Mouse (Mus musculus) adrenal gland, adult 18-20 months (tissue): ENCODE results near the gene Cep78. TPM values are rescaled to one million over a fixed set of nuclear protein-coding genes. Genes with fewer than 3 reads are reported as not detected.
A peak's percentile ranks its signal among the peaks of the same experiment; 100 is the strongest.

Source experiments
- DNase-seq, 2 experiments: peaks; one replicate each; pipeline ENCODE4 v3.0.0; 2021 to 2022; ENCODE audit warnings: low spot score in 2 of 2
- long read RNA-seq, 2 experiments: library from polyadenylated mRNA; stranded (forward); transcript quantifications; one replicate each; pipeline ENCODE4 v2.0.0; 2021
- total RNA-seq, 2 experiments: library from RNA; stranded (reverse); gene quantifications; 1 replicate in 1 of 2; 2 replicates in 1 of 2; pipeline ENCODE4 v1.2.3; 2021

Cep78 gene
- 1 to 10 TPM; 5.4 to 6.8 TPM for total RNA-seq
- long read RNA-seq, experiment 1, partial matches to known transcripts = 1 of 8 reads
- long read RNA-seq, experiment 1, other reads (novel, unspliced or antisense) = 3 of 8 reads
- long read RNA-seq, experiment 2, transcript Cep78-201 (15 exons, 2,548 nt) = major isoform, 19 of 33 reads
- long read RNA-seq, experiment 2, partial matches to known transcripts = 3 of 33 reads
- long read RNA-seq, experiment 2, other reads (novel, unspliced or antisense) = 11 of 33 reads

DNA sequence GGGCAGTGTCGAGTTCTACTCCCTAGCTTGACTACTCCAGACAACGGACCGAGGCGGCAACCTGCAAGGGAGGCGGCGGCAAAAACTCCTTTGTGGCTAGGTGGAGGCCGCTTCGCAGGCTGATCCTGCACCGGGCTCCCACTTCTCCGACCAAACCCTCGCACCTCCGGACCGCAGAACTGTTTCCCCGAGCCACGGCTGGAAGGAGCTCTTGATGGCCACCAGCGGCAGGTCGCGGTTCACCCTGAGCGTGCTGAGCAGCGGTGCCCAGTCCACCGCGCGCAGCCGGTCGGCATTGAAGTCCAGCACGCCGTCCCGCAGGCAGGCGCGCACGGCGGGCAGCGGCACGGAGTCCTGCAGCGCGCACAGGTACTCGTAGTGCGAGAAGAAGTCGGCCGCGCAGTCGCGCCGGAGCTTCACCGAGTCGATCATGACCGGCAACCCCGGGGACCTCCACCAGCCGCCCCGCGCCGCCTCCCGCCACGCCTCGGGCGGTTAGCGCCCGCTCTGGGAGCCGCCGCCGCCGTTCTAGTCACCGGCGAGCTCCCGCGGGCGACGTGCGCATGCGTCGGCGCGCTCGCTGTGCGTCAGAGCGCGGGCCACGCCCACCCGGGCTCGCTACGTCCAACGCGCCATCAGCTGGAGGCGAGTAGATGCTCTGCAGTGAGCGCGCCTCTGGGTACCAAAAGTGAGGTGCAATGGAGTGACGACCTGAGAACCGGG lies at the start of gene Cep78:
Gene Cep78, minus strand, starts transcription at position 541 of the 723 bp plus-strand sequence.
- DNase-seq = peak; percentile 92 to 95

DNA sequence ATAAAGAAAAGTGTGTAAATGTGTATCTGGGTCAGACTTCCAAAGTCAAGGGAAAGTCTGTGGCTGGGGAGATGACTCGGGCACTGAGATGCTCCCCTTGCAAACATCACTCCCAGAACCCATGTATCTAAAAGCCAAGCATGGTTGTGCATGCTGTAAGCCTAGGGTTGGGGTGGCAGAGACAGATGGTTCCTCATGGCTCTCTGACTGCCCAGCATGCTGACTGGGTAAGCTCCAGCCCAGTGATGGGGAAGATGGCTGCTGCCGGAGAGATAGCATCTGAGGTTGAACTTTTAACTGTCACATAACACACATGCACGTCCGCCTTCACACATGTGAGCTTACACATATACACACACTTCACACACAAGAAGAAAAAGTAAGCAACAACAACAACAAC lies 46.5 kb upstream of the Cep78 start:
- DNase-seq = no peak

- DNase-seq = peak in 1 of 2 experiments; percentile 24
Observed at GRCm38 (mm10) chr19:16029253-16029771, 44.5 kb upstream of the Cep78 start.

DNA sequence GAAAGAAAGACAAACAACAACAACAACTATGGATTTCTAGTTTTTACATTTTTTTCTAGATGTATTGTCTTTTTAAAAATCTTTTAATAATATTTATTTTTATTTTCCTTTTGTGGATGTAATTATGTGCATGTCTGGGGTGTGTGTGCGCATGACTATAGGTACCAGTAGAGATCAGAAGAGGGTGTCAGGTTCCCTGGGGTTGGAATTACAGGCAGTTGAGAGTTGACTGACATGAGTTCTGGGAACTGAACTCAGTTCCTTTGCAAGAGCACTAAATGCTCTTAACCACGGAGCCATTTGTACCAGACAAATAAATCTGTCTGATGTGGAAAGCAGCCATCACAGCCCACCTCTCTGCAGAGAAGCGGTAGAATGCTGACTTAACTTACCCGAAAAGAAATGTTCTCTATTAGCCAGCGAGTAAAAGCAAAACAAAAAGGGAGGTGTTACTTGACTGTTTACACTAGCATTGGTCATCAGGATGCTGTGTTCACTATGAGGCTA lies 44.0 kb upstream of the Cep78 start:
- DNase-seq = no peak

GRCm38 (mm10) chr19:16027876-16028670 lies 43.3 kb upstream of the Cep78 start:
- DNase-seq = no peak

GRCm38 (mm10) chr19:16026276-16026675 lies 41.5 kb upstream of the Cep78 start:
- DNase-seq = no peak

DNA sequence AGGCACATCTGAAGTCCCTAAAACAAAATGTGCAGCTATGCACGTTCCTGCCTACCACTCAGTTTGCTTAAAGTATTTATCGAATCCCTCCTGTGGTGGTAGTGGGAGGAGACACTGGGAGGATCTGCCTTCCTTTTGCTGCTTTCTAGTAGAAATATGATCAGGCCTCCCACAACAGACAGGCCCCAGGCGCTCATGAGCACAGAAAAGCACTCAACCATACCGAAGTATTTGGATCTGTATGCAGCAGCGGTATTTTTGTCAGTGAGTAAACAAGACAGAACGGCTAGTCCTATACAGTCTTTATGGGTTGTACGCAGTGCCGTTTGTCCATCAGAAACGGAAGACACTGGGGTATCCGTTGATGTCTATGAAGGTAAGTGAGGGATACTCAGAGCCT lies 37.4 kb upstream of the Cep78 start:
- DNase-seq = no peak

DNA sequence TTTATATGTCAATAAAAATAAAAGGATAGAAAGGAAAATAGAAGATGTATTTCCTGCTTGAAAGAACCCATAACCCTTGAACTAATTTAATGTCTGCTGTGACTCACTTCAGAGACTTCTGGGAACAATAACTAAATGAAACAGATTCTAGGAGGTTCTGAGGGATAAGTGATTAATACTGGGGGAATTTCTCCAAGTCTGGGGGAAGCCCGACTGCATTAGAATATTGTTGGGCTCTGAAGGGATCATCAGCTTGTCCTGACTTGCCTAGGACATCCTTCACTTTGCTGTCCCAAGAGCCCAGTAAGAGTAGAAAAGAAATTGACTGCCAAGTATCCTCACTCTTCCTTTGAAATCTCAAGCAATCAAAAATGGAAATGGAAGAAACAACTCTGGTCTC lies 31.4 kb upstream of the Cep78 start:
- no peak for DNase-seq

DNA sequence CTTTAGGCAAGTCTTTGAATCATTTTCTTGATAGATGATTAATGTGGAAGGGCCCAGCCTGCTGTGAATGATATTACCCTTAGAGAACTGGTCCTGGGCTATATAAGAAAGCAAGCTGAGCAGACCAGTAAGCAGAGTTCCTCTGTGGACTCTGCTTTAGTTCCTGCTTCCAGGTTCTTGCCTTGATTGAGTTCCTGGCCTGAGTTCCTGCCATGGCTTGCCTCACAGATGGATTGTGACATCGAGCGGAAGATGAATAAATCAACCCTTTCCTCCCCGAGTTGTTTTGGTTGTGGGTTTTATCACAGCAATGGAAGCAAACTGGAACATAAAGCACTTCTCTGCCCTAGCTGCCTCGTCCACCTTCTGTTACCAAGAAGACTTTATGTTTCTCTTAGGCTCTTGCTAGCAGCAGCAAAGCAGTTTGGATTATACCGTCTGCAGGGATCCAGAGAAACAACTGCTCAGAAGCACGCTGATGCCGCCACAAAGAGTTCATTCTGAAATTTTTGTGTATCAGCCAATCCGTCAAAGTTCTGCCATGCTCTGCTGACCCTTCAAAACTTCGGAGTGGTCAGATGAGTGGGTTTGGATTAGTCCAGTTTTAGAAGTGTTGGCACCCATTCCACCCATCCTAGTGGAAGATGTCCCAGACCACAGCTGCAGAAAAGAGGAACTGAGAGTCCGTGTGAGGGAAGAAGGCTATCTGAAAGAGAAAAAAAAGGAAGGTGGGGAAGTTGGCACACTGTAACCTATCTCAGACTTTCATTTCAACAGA lies 30.6 kb upstream of the Cep78 start:
- DNase-seq = no peak

GRCm38 (mm10) chr19:16009746-16010337 lies 25.1 kb upstream of the Cep78 start:
- no peak for DNase-seq

GRCm38 (mm10) chr19:16009111-16009510 lies 24.3 kb upstream of the Cep78 start:
- no peak for DNase-seq

- no peak for DNase-seq
Observed at GRCm38 (mm10) chr19:16007131-16007530, 22.3 kb upstream of the Cep78 start.

DNA sequence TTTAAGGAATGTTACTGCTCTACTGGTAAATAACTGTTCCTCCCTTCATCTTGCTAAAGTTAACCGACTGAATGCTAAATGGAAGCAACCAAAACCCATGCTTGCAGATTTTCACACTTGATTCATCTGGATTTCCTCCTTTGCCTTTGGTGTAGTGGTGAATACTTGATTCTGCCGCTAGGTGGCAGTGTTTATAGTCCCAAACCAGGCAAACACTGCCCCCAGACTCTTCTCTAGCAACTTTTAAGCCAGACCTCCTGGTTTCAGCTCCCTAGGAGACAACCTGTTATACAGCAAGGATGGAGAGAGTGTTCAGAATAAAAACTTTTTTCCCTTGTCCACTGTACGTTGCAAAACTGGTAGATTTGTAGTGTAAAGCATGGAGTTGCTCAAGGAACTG lies 13.4 kb upstream of the Cep78 start:
- peak; percentile 52 to 54 for DNase-seq

DNA sequence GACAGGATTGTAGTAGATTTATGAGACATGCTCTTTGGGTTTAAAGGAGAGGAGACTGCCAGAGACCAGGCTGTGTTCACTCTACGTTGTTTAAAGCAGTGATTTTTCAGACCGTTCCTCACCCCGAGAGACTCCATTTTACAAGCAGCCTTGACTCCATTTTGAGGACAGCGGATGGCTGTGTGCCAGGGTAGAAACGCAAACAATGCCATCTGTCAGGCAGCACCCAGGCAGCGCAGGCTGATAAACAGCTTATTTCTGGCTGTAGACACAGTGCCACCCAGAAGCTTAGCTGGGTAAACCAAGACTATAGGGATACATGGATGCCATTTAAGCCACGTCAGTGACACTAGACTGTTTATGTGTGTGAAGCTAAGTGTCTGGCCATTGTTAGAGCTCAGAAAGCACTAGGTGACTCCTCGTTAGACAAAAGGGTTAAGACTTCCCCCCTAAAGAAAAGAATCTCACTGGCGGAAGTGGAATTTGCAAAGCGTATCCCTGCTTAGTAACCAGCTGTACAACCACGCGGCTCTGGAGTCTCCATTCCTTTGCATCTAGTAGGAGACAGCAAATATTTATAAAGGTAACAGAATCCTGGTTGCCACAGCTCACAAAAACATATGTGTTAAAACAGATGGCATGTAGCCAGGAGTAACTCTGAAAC lies 12.2 kb upstream of the Cep78 start:
- DNase-seq = peak; percentile 32 to 38

- no peak for DNase-seq
Observed at GRCm38 (mm10) chr19:15990102-15990501, 5.3 kb upstream of the Cep78 start.

- DNase-seq = no peak
Observed at GRCm38 (mm10) chr19:15985172-15985713, 454 bp upstream of the Cep78 start.

GRCm38 (mm10) chr19:15983739-15984344 lies 947 bp downstream of the Cep78 start:
- DNase-seq = no peak

GRCm38 (mm10) chr19:15982926-15983738 lies 1.7 kb downstream of the Cep78 start:
- DNase-seq = no peak
